Mouse (Mus musculus): ENCODE data around the gene Rpl9-ps6. TPM values are rescaled to one million over a fixed set of nuclear protein-coding genes. Genes with fewer than 3 reads are reported as not detected.

Rpl9-ps6 gene
- total RNA-seq, 2 experiments from 2014 or later, result 27.1 to 36.4 TPM

DNA sequence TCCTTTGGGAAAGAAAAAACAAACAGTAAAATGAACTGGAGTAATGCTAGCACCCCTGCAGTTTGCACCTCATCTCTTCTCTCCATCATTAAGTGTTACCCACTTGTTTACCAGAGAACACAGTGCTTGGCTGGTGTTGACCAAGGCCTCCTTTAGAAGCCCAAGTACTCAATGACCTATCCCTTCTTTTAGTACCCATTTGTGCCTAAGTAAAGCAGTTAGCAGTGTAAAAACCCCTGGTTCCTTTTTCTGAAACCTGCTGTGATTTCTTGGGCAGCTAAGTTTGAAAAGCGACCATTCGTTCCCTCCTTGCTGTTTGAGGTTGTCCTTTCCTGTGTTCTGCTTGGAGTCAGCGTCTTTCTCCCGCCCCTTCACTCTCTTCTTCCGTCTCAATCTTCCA, 26.6 kb upstream of the Rpl9-ps6 start:
- Histone ChIP-seq H3K4me3 (no peak overlapping the region), H3K27ac (no peak overlapping the region)
- TF ChIP-seq CTCF (IDR thresholded peaks at IDR 0.05), result no peak
- no peak for DNase-seq
- intact Hi-C loops (cut with DNase I), result no loop called here

DNA sequence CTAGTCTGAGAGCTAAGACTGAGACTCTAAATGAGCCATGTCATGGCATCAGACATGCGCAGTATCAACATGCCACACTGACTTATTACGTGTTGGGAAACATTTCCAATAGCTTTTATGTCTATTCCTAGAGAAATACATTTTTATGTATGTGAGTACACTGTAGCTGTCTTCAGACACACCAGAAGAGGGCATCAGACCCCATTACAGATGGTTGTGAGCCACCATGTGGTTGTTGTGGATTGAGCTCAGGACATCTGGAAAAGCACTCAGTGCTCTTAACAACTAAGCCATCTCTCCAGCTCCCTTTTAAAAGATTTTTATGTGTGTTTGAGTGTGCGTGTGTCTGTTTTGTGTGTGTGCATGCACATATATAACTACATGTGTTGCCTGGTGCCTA, 26.0 kb upstream of the Rpl9-ps6 start:
- no peak overlapping the region for H3K27ac ChIP-seq
- DNase-seq, result no peak
- intact Hi-C loops (cut with DNase I), result no loop called here
- no peak overlapping the region for H3K4me3 ChIP-seq
- TF ChIP-seq CTCF (IDR thresholded peaks at IDR 0.05), result no peak; the same call in 1 of the 2 replicates

DNA sequence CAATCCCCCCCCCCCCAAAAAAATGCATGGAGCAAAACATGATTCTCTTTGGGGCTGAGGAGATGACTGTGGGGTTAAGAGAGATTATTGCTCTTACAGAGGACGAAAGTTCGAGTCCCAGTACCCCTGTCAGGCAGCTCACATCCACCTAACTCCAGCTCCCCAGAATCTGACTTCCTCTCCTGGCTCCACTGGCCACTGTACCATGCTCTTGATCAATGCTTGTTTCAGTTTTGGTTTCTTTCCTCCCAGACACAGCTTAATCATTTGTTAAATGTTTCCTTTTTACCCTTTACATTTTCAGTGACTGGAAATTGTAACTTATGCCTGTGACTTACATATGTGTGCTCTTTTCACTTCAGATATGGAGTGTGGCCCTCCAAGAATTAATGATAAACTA, 24.6 kb upstream of the Rpl9-ps6 start:
- no peak overlapping the region for H3K27ac ChIP-seq
- no peak for TF ChIP-seq CTCF (IDR thresholded peaks at IDR 0.05)
- H3K4me3 ChIP-seq, result no peak overlapping the region
- intact Hi-C loops (cut with DNase I), result no loop called here
- DNase-seq, result no peak

DNA sequence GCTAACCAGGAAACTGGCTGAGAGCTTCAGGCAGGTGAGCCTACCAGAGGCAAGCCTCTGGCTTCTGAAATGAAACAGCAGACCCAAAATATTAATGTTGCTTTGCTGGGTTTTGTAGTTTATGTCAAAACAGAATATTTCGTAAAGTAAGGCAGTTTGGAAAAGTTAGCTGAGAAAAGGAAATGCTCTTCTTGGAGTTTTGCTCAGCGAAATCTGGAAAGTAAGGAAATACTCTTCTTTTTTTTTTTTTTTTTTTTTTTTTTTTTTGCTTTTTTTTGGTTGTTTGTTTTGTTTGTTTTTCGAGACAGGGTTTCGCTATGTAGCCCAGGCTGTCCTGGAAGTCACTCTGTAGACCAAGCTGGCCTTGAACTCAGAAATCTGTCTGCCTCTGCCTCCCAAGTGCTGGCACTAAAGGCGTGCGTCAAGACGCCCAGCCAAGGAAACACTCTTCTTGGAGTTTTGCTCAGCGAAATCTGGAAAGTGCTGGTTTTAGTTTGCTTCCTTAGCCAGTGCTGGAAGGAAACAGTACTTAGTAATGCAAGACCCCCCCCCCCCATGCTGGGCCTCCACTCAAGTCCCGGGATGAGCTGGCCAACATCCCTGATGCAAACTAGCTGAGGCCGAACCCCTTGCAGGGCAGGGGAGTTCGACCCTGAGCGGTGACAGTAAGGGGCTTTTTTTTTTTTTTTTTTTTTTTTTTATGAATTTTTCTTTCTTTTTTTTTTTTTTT, 23.0 kb upstream of the Rpl9-ps6 start:
- intact Hi-C loops (cut with DNase I), result loop anchor here (5.0 to 10.0 kb wide), 3 partner anchors 102 to 375 kb away; partner anchors contain the start of gene Sgms1
- Histone ChIP-seq H3K4me3 (no peak overlapping the region), H3K27ac (no peak overlapping the region)
- no peak for DNase-seq
- TF ChIP-seq CTCF (IDR thresholded peaks at IDR 0.05), result no peak

DNA sequence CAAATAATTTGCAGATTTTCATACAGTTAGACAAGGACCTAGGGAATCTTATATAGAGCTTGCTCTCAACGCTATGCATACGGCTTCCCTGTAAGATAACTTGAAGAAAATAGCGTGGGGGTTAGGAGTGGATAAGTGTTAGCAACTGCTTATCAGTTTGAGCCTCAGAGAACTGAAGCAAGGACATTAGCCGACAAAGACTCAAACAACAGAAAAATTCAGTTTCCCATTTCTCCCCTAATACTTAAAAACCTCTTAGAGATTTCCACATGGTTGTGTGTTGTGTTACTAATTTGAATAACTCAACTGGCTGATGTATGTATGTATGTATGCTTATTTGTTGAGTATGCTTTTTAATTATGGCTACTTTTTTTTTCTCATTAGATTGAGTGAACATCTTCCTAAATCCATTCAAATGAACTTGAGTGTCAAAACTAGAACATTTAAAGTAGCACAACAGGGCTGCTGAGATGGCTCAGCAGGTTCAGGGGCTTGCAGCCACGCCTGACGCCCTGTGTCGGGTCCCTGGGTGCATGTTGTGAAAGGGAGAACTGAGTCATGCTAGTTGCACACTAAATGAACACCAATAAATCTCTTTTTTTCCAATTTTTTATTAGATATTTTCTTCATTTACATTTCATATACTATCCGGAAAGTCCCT, 21.3 kb upstream of the Rpl9-ps6 start:
- intact Hi-C loops (cut with DNase I), result loop anchor here (2.0 to 10.0 kb wide), 4 partner anchors 100 to 515 kb away; partner anchors contain the start of gene Sgms1
- Histone ChIP-seq H3K4me3 (no peak overlapping the region), H3K27ac (no peak overlapping the region)
- TF ChIP-seq CTCF (IDR thresholded peaks at IDR 0.05), result no peak
- no peak for DNase-seq

DNA sequence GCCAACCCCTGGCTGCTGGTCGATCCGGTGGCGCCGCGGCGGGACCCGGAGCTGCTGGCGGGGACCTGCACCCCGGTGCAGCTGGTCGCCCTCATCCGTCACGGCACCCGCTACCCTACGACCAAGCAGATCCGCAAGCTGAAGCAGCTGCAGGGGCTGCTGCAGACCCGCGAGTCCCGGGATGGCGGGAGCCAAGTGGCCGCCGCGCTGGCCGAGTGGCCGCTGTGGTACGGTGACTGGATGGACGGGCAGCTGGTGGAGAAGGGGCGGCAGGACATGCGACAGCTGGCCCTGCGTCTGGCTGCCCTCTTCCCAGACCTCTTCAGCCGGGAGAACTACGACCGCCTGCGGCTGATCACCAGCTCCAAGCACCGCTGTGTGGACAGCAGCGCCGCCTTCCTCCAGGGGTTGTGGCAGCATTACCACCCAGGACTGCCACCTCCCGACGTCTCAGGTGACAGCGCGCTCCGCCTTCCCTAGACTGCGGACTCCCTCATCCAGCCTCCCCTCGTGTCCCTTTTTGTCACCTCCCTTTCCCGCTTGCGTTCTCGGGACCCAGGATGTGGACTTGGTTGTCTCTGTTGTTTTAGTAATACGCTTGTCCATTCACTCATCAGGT, 19.8 kb upstream of the Rpl9-ps6 start:
- intact Hi-C loops (cut with DNase I), result loop anchor here (2.0 to 10.0 kb wide), 4 partner anchors 99 to 513 kb away; partner anchors contain the start of gene Sgms1
- H3K27ac ChIP-seq, result peak overlapping the region; percentile 86
- TF ChIP-seq CTCF (IDR thresholded peaks at IDR 0.05), result peak; percentile 65
- peak; percentile 81 for DNase-seq
- H3K4me3 ChIP-seq, result peak overlapping the region; percentile 96

DNA sequence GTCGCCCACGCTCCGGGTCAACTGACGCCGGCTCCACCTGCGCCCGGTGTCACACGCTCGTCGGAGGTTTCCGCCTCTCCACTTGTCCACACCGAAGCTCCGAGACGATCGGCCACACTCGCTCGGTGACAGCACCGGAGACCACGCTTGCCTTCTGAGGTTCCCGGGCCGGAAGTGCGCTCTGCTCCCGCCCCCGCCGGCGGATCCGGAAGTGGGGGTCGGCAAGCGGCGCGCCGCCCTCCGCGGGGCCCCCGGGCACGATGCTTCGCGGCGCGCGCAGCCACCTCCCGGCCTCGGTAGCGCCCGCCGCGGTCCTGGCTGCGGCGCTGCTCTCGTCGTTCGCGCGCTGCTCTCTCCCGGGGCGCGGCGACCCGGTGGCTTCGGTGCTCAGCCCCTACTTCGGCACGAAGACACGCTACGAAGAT, 19.3 kb upstream of the Rpl9-ps6 start, which contains the start of gene Minpp1:
Minpp1 (plus strand) TSS at position 89 of the 425 bp plus-strand sequence.
- peak within 1 kb of the TSS; percentile 96 for H3K4me3 ChIP-seq
- no peak for TF ChIP-seq CTCF (IDR thresholded peaks at IDR 0.05)
- H3K27ac ChIP-seq, result peak within 1 kb of the TSS; percentile 86
- DNase-seq, result peak; percentile 90
- intact Hi-C loops (cut with DNase I), result loop anchor here (2.0 to 10.0 kb wide), 4 partner anchors 98 to 513 kb away; partner anchors contain the start of gene Sgms1

DNA sequence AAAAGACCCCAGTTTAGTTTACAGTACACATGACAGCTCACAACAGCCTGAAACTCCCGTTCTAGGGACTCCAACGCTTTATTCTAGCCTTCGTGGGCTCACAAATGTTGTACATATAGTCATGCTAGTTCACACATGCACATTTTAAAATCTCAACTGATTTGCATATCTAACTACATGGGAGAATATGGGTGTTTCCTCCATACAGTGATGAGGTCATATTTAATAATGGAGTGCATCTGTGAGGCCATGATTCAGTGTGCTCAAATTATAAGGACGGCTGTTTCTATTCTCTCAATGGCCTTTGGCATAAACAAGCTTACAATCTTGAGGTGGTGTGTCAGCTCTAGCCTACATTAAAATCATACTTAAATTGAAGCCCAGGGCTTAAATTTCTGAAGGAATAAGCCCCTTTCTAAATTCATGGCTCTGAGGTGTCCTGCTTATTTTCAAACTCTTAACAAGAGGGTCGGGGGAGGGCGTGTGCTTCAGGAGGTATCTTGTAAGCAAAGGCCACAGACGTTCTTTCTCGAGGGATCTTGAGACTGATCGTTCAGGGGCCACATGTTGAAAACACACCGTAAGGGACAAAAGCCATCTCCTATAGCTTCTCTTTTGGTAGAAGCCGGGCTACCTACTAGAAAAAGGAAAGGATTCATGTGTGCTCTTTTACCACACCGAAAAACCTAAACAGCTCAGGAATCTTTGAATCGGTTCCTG, 18.7 kb upstream of the Rpl9-ps6 start:
- H3K27ac ChIP-seq, result peak overlapping the region; percentile 86
- intact Hi-C loops (cut with DNase I), result loop anchor here (5.0 to 10.0 kb wide), 3 partner anchors 98 to 370 kb away; partner anchors contain the start of gene Sgms1
- no peak for TF ChIP-seq CTCF (IDR thresholded peaks at IDR 0.05)

DNA sequence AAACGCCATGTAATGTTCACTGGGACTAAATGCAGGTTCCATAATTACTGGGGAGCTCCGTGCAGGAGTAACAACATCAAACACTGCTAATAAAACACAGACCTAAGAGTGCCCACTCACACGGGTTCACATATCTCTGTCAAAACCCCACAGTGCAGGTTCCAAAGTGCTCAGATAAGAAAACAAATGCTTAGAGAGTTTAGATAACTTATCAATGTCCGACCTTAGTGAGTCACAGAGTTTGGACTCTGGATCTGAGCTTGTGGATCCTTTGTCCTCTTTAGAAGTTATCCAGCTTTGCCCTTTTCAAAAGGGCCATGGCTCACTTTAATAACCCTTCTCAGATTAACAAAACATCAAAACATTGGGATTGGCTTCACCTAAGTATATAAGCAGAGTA, 15.1 kb upstream of the Rpl9-ps6 start:
- TF ChIP-seq CTCF (IDR thresholded peaks at IDR 0.05), result no peak
- no peak for DNase-seq
- intact Hi-C loops (cut with DNase I), result loop anchor here (10.0 kb wide), 2 partner anchors 157 to 367 kb away; no protein-coding TSS in a partner anchor
- Histone ChIP-seq H3K4me3 (no peak overlapping the region), H3K27ac (no peak overlapping the region)

More for the DNA sequence above, 18.7 kb upstream of the Rpl9-ps6 start:
- no peak for DNase-seq
- peak overlapping the region; percentile 96 for H3K4me3 ChIP-seq

DNA sequence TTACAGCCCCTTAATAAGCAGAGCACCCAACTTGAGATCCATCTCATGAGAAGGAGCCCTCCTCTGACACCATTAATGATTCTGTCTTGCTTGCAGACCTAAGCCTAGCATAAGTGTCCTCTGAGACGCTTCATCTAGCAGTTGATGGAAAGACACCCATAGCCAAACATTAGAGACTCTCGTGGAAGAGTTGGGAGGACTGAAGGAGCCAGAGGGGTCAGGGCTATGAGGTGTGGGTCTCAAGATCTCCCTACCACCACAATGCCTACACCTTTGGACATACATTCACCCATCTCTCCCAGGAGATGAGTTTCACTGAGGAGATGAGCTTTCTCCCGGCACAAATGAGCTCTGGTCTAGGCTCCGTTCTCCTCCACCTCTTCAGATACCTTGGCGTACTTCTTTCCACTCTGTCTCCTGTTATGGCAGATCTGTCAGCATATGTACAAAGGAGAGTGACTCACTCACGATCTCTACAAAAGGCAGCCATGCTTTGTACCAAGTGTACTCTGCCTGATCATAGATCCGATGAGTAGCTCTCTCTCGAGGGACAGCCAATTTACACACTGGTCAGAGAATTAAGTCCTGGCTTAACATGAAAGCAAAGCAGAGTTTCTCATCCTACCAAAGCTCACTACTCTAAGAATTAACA, 14.5 kb upstream of the Rpl9-ps6 start:
- no peak for TF ChIP-seq CTCF (IDR thresholded peaks at IDR 0.05)
- Histone ChIP-seq H3K27ac (no peak overlapping the region), H3K4me3 (no peak overlapping the region)
- intact Hi-C loops (cut with DNase I), result loop anchor here (10.0 kb wide), 2 partner anchors 156 to 366 kb away; no protein-coding TSS in a partner anchor
- no peak for DNase-seq

DNA sequence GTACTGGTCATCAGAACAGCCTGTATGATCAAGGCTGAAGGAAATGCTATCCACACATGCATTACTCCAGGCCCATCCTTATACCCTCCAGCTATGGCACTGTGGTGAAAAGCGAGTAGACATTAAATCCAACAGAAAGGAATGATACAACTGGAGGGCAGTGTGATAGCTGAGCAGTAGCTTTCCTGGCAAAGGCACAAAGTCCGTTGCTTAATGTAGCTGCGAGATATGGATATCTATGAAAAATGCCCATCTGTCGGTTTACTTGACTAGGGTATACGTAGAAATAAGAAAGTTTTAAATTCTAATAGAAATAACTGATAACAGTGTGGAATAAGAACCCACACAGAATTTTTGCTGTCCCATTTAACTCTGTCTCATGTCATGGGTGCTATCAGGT, 13.9 kb upstream of the Rpl9-ps6 start:
- DNase-seq, result no peak
- Histone ChIP-seq H3K27ac (no peak overlapping the region), H3K4me3 (no peak overlapping the region)
- intact Hi-C loops (cut with DNase I), result loop anchor here (10.0 kb wide), 2 partner anchors 155 to 365 kb away; no protein-coding TSS in a partner anchor
- TF ChIP-seq CTCF (IDR thresholded peaks at IDR 0.05), result no peak

DNA sequence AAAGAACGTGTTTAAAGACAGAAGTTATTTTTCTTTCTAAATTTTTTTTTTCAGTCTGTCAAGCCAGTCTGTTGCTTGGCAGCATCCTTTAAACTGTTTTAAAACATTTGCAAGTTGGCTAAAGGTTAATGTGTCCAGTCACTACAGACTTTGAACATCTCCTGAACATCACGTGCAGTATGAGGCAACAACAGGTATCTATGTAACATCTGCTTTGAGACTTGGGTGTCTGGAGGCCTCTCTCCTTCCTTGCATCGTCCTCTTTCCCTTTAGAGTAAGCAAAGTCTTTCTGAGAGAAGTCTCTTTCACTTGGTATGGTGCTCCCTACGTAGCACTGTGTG, 10.3 kb upstream of the Rpl9-ps6 start:
- intact Hi-C loops (cut with DNase I), result no loop called here
- no peak for TF ChIP-seq CTCF (IDR thresholded peaks at IDR 0.05)
- H3K27ac ChIP-seq, result no peak overlapping the region
- H3K4me3 ChIP-seq, result no peak overlapping the region
- DNase-seq, result no peak
